Mouse (Mus musculus) ES-E14 (cell line): ENCODE measurements around the gene 1700016C15Rik. TPM values are rescaled to one million over a fixed set of nuclear protein-coding genes. Genes with fewer than 3 reads are reported as not detected.

Source experiments
- DNase-seq: peaks from one replicate; pipeline ENCODE4 v3.0.0-alpha.2; 2013; ENCODE audit warnings: low read depth, low spot score
- H3K27ac ChIP-seq: 2 replicates; pipeline ENCODE4 v1.5.1; 2012; ENCODE audit warnings: low read depth, mild to moderate bottlenecking, low read length, moderate library complexity, mixed read lengths; ENCODE audit not compliant: poor library complexity, insufficient read depth, severe bottlenecking
- H3K36me3 ChIP-seq: 2 replicates; pipeline ENCODE4 v1.6.1; 2012; ENCODE audit warnings: mild to moderate bottlenecking, low read length, moderate library complexity, mixed read lengths; ENCODE audit not compliant: control insufficient read depth, poor library complexity, insufficient read depth, severe bottlenecking
- H3K4me1 ChIP-seq, 2 experiments: fragments of 150-350 bp in 1 of 2; sonication (generic) in 1 of 2; 2 replicates each; pipeline ENCODE4 v1.6.1; 2012; ENCODE audit warnings: low read length in 2 of 2, mild to moderate bottlenecking in 1 of 2, mixed read lengths in 1 of 2; ENCODE audit not compliant: control insufficient read depth in 2 of 2, insufficient read depth in 2 of 2, poor library complexity in 1 of 2
- H3K4me3 ChIP-seq, 2 experiments: fragments of 150-350 bp in 1 of 2; sonication (generic) in 1 of 2; 2 replicates each; pipeline ENCODE4 v1.5.1; 2012; ENCODE audit warnings: low read length in 2 of 2, low read depth in 1 of 2, mild to moderate bottlenecking in 1 of 2, mixed read lengths in 1 of 2; ENCODE audit not compliant: insufficient read depth in 1 of 2, poor library complexity in 1 of 2, severe bottlenecking in 1 of 2
- H3K9ac ChIP-seq: 2 replicates; pipeline ENCODE4 v1.6.1; 2012; ENCODE audit warnings: low read depth, mild to moderate bottlenecking, low read length, mixed read lengths; ENCODE audit not compliant: poor library complexity, insufficient read depth, severe bottlenecking
- H3K9me3 ChIP-seq: fragments of 150-350 bp; sonication (generic); 2 replicates; pipeline ENCODE4 v1.6.1; 2012; ENCODE audit warnings: low read depth, mild to moderate bottlenecking, low read length; ENCODE audit not compliant: control insufficient read depth, insufficient read depth
- CHD2 ChIP-seq: IDR thresholded peaks from 2 replicates; pipeline ENCODE4 v1.6.1; 2014; ENCODE audit warnings: mild to moderate bottlenecking, low read depth, low read length, inconsistent platforms
- HCFC1 ChIP-seq: IDR thresholded peaks from 2 replicates; pipeline ENCODE4 v1.6.1; 2012; ENCODE audit warnings: low read length, inconsistent platforms, borderline replicate concordance; ENCODE audit not compliant: insufficient read depth
- MAFK ChIP-seq: IDR thresholded peaks from 2 replicates; pipeline ENCODE4 v1.6.1; 2014; ENCODE audit warnings: mild to moderate bottlenecking, low read depth, low read length, inconsistent platforms; ENCODE audit not compliant: insufficient read depth
- ZC3H11A ChIP-seq: IDR thresholded peaks from 2 replicates; pipeline ENCODE4 v1.6.1; 2012; ENCODE audit warnings: low read depth, mild to moderate bottlenecking, inconsistent platforms, low read length, borderline replicate concordance
- ZNF384 ChIP-seq: IDR thresholded peaks from 2 replicates; pipeline ENCODE4 v1.6.1; 2012; ENCODE audit warnings: low read depth, low read length, inconsistent platforms
- in situ Hi-C, 2 experiments: fragments of 600-800 bp; cut with MboI; formaldehyde crosslinking; loops; one replicate each; pipeline ENCODE4 v1.15.1; 2025; ENCODE audit warnings: low sequenced_read_pairs in 2 of 2, inconsistent platforms in 1 of 2; ENCODE audit not compliant: unreplicated experiment in 2 of 2
- total RNA-seq: library from RNA; depleted of rRNA; stranded (reverse); fragments of 300-350 nt; gene quantifications from 2 replicates; pipeline ENCODE4 v1.2.3, GENCODE M21; 2012

1700016C15Rik gene
- total RNA-seq, 1 experiment = not detected

DNA sequence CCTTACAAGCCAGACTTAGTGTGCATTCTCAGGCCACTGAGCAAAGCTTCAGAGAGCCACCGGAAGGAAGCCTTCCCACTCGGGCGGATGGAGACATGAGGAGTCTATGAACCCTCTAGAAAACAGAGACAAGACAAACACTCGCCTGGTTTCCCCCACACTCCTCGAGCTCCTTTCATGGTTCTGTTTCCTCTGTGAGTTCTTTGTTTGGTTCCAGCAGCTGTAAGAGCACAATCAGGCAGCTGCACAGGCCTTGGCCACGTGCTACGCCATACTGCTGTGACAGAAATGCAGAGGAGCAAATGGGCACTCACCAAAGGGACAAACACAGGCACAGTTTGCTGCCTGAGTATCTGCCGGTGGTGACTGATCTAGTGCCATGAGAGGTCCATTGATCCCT is 29.1 kb upstream of the 1700016C15Rik start:
- Histone ChIP-seq H3K4me1 (no peaks in the 10 kb centered on the region), H3K27ac (no peak overlapping the region), H3K4me3 (no peak overlapping the region), H3K36me3 (no peaks in the 10 kb centered on the region), H3K9ac (no peak overlapping the region), H3K9me3 (no peaks in the 10 kb centered on the region)
- no peak for TF ChIP-seq ZC3H11A
- TF ChIP-seq ZNF384 = no peak
- no peak for TF ChIP-seq MAFK
- in situ Hi-C loops = no loop called here
- DNase-seq = no peak

DNA sequence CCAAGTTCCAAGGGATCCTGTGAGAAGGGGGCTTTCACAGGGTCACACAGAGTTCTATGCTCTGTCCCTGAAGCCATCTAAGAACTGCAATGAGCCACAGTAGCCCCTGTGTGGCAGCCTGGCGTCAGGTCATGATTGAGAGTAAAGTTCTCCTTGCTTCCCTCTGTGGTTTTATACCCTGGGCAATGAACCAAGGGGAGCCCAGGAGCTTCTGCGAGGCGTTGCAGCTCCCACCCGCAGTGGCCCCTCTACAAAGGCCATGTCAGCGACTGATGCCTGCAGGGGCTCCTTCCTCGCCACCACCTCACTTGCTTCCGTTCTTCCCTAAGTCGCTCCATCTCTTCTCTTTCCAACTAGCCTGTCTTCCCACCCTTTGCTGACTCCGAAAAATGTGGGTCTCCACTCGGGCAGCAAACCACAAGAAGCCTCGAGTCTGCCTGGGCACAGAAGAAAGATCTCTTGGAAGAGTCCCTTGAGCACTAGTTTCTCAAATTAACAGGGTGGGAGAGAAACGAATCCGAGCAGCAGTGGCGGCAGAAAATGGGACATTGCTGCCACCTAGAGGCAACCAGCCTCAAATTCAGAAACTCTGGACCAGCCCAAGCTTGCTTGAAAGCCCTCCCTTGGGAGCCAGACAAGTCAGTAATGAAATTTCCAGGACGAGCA is 27.0 kb upstream of the 1700016C15Rik start:
- Histone ChIP-seq H3K4me3 (peak overlapping the region; percentile 2 to 75; a peak in 2 of 4 replicates), H3K27ac (no peak overlapping the region), H3K4me1 (no peaks in the 10 kb centered on the region), H3K9ac (peak overlapping the region; percentile 49; the same call in 1 of the 2 replicates), H3K9me3 (no peaks in the 10 kb centered on the region), H3K36me3 (no peaks in the 10 kb centered on the region)
- in situ Hi-C loops = no loop called here
- DNase-seq = peak; percentile 60
- TF ChIP-seq MAFK = no peak
- peak; percentile 62; the same call in 1 of the 2 replicates for TF ChIP-seq ZC3H11A

DNA sequence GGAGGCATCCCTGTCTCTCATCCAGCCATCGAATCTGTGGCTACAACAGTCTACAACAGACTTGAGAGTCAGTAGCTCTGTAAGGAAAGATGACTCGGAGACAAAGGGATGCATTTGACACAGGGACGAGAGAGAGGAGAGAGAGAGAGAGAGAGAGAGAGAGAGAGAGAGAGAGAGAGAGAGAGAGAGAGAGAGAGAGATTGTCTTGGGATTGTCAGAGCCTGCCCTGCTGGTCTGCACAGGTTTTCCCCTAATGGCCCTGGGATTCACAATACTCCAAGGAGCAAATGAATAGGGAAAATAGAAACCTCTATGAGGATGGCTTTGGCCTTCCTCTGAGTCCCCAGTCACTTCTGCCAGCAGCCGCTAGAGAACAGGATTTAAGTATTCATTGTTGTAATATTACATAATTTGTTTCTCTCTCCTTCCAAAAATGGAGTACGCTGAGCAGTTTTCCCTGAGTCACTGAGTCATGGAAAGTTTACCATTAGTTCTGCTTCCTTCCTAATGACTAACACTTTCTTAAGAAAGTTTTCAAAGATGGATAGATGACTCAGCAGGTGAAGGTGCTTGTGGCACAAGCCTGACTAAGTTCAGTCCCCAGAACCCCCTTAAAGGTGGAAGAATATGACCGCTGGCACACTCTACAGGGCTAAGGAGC is 26.3 kb upstream of the 1700016C15Rik start:
- in situ Hi-C loops = no loop called here
- Histone ChIP-seq H3K27ac (no peak overlapping the region), H3K36me3 (no peaks in the 10 kb centered on the region), H3K4me1 (no peaks in the 10 kb centered on the region), H3K9ac (no peak overlapping the region), H3K4me3 (no peak overlapping the region), H3K9me3 (no peaks in the 10 kb centered on the region)
- DNase-seq = no peak
- no peak for TF ChIP-seq CHD2
- no peak for TF ChIP-seq ZC3H11A
- TF ChIP-seq ZNF384 = no peak
- no peak for TF ChIP-seq MAFK
- no peak for TF ChIP-seq HCFC1

DNA sequence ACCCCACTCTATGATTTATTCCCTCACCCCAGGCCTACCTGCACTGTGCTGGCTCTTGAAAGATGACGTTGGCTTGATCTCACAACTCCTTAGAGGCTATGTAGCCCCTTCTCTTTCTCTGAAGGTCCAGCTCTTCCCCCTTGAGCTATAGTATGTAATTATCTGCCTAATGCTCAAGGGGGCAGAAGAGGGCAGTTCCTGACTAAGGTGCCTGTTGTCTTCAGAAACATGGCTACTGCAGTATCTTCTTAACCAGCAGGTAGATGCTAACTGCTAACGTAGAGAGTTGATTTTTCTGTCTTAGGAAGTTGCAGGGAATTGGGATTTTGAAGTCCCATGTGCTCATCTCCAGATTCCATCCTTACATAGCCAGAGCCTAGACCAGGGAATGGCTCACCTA is 24.4 kb upstream of the 1700016C15Rik start:
- H3K9me3 ChIP-seq = no peaks in the 10 kb centered on the region
- TF ChIP-seq HCFC1 = no peak
- peak; percentile 53; the same call in 1 of the 2 replicates for TF ChIP-seq ZC3H11A
- no peak overlapping the region for H3K4me3 ChIP-seq
- no peaks in the 10 kb centered on the region for H3K4me1 ChIP-seq
- no peak overlapping the region for H3K27ac ChIP-seq
- in situ Hi-C loops = no loop called here
- H3K36me3 ChIP-seq = no peaks in the 10 kb centered on the region
- H3K9ac ChIP-seq = no peak overlapping the region
- no peak for DNase-seq

DNA sequence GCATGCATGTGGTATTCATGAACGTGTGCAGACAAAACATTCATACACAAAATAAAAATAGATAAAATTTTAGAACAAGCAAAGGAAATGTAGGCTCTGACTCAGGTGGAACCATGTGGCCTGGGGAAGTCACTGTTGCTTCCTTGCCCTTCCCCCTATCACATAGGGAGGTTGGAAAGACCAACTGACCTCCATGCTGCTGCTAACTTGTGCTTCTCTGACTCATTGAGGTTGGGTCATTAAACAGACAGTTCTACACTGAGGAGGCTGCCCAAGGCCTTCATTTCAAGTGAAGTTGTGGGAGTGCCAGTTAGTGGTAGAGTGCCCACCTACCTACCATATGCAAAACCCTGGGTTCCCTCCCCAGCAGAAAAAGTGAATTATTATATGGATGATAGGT is 22.0 kb upstream of the 1700016C15Rik start:
- DNase-seq = no peak
- Histone ChIP-seq H3K9me3 (no peaks in the 10 kb centered on the region), H3K36me3 (no peaks in the 10 kb centered on the region), H3K27ac (no peak overlapping the region), H3K4me1 (no peaks in the 10 kb centered on the region), H3K4me3 (no peak overlapping the region), H3K9ac (no peak overlapping the region)
- in situ Hi-C loops = no loop called here
- no peak for TF ChIP-seq ZC3H11A
- no peak for TF ChIP-seq ZNF384
- no peak for TF ChIP-seq CHD2
- no peak for TF ChIP-seq HCFC1
- TF ChIP-seq MAFK = no peak
